Mouse (Mus musculus): ENCODE measurements at regions not wholly inside any gene's neighbourhood (a gene's known extent, or its start where the extent isn't known, plus 50 kb on each side); places are given as distances from the start of the nearest gene placed in this dataset.

- DNase-seq (ENCODE audit: low spot score in 2 of 2) = no peak
These were observed 167.1 kb upstream of the Ankrd55 start for GRCm38 (mm10) chr13:112121110-112121509.

GRCm38 (mm10) chr13:112122842-112123373 lies 165.3 kb upstream of the Ankrd55 start:
- DNase-seq (ENCODE audit: low spot score in 2 of 2) = no peak

GRCm38 (mm10) chr13:112125769-112126469 lies 162.3 kb upstream of the Ankrd55 start:
- no peak for DNase-seq (ENCODE audit: low spot score in 2 of 2)

GRCm38 (mm10) chr13:112130220-112130619 lies 158.0 kb upstream of the Ankrd55 start:
- DNase-seq (ENCODE audit: low spot score in 2 of 2) = no peak

- DNase-seq (ENCODE audit: low spot score in 2 of 2) = no peak
These were observed 157.5 kb upstream of the Ankrd55 start for GRCm38 (mm10) chr13:112130774-112131173.

GRCm38 (mm10) chr13:112131191-112131590 lies 157.1 kb upstream of the Ankrd55 start:
- DNase-seq (ENCODE audit: low spot score in 2 of 2) = peak in 1 of 2 experiments; percentile 5

- no peak for DNase-seq (ENCODE audit: low spot score in 2 of 2)
These were observed 154.5 kb upstream of the Ankrd55 start for GRCm38 (mm10) chr13:112133736-112134135.

- DNase-seq (ENCODE audit: low spot score in 2 of 2) = no peak
These were observed 153.6 kb upstream of the Ankrd55 start for GRCm38 (mm10) chr13:112134701-112135100.

GRCm38 (mm10) chr13:112135777-112136176 lies 152.5 kb upstream of the Ankrd55 start:
- no peak for DNase-seq (ENCODE audit: low spot score in 2 of 2)

- DNase-seq (ENCODE audit: low spot score in 2 of 2) = no peak
These were observed 151.4 kb upstream of the Ankrd55 start for GRCm38 (mm10) chr13:112136850-112137249.

- no peak for DNase-seq (ENCODE audit: low spot score in 2 of 2)
These were observed 147.4 kb upstream of the Ankrd55 start for GRCm38 (mm10) chr13:112140871-112141270.

- DNase-seq (ENCODE audit: low spot score in 2 of 2) = no peak
These were observed 143.6 kb upstream of the Ankrd55 start for GRCm38 (mm10) chr13:112144393-112145348.

- DNase-seq (ENCODE audit: low spot score in 2 of 2) = no peak
These were observed 135.4 kb upstream of the Ankrd55 start for GRCm38 (mm10) chr13:112152614-112153550.

GRCm38 (mm10) chr13:112153681-112154127 lies 134.5 kb upstream of the Ankrd55 start:
- DNase-seq (ENCODE audit: low spot score in 2 of 2) = no peak

GRCm38 (mm10) chr13:112159430-112160172 lies 128.7 kb upstream of the Ankrd55 start:
- DNase-seq (ENCODE audit: low spot score in 2 of 2) = no peak

- no peak for DNase-seq (ENCODE audit: low spot score in 2 of 2)
These were observed 128.0 kb upstream of the Ankrd55 start for GRCm38 (mm10) chr13:112160173-112160641.

- DNase-seq (ENCODE audit: low spot score in 2 of 2) = no peak
These were observed 127.5 kb upstream of the Ankrd55 start for GRCm38 (mm10) chr13:112160726-112161125.

- no peak for DNase-seq (ENCODE audit: low spot score in 2 of 2)
These were observed 126.4 kb upstream of the Ankrd55 start for GRCm38 (mm10) chr13:112161886-112162285.

- no peak for DNase-seq (ENCODE audit: low spot score in 2 of 2)
These were observed 122.3 kb upstream of the Ankrd55 start for GRCm38 (mm10) chr13:112165921-112166320.

GRCm38 (mm10) chr13:112166338-112166802 lies 121.9 kb upstream of the Ankrd55 start:
- peak in 1 of 2 experiments; percentile 16 for DNase-seq (ENCODE audit: low spot score in 2 of 2)

Measured in right cerebral cortex, postnatal 36 days (tissue).